Mouse (Mus musculus): ENCODE data around the gene Ablim2. TPM values are rescaled to one million over a fixed set of nuclear protein-coding genes. Genes with fewer than 3 reads are reported as not detected.
A peak's percentile ranks its signal among the peaks of the same experiment; 100 is the strongest.

Gene Ablim2
- polyA plus RNA-seq, 2 experiments = 1.8 to 3.8 TPM

GRCm38 (mm10) chr5:35817882-35818281 is 60.2 kb downstream of the Ablim2 start:
- WGBS = 87% methylated on average over 3 of the region's 3 CpGs
- TF ChIP-seq POLR2A (IDR thresholded peaks at IDR 0.05; ENCODE audit: borderline replicate concordance, extremely low read depth, insufficient read depth, insufficient read length) = no peak
- Histone ChIP-seq H3K4me3 (replicated peaks; ENCODE audit: low read length) (no peak overlapping the region), H3K9me3 (ENCODE audit: control insufficient read depth, low read length) (no peaks in the 10 kb centered on the region), H3K4me1 (ENCODE audit: control insufficient read depth, insufficient read depth, low read length) (0 out of 2 replicates have a peak, but pooled peaks cover 3% of the 10 kb centered on the region), H3K27me3 (ENCODE audit: control insufficient read depth, insufficient read depth, low read length) (no peaks in the 10 kb centered on the region), H3K4me2 (replicated peaks; ENCODE audit: low read depth, low read length, severe bottlenecking) (no peak overlapping the region), H3K9ac (ENCODE audit: low read depth, low read length, severe bottlenecking) (no peak overlapping the region), H3K27ac (replicated peaks; ENCODE audit: low read depth, low read length) (no peak overlapping the region), H3K36me3 (ENCODE audit: control insufficient read depth, insufficient read depth, low read length) (no peaks in the 10 kb centered on the region)
- ATAC-seq (ENCODE audit: low FRiP score, low read depth) (no peak), DNase-seq (ENCODE audit: low spot score) (no peak)

- H3K4me3 ChIP-seq (replicated peaks; ENCODE audit: low read length) = no peak overlapping the region
- DNase-seq (ENCODE audit: low spot score) (no peak), ATAC-seq (ENCODE audit: low FRiP score, low read depth) (no peak)
- H3K9me3 ChIP-seq (ENCODE audit: control insufficient read depth, low read length) = no peaks in the 10 kb centered on the region
- WGBS = 76% methylated on average over 5 of the region's 5 CpGs
- H3K9ac ChIP-seq (ENCODE audit: low read depth, low read length, severe bottlenecking) = no peak overlapping the region
- no peak overlapping the region for H3K4me2 ChIP-seq (replicated peaks; ENCODE audit: low read depth, low read length, severe bottlenecking)
- no peaks in the 10 kb centered on the region for H3K27me3 ChIP-seq (ENCODE audit: control insufficient read depth, insufficient read depth, low read length)
- no peaks in the 10 kb centered on the region for H3K4me1 ChIP-seq (ENCODE audit: control insufficient read depth, insufficient read depth, low read length)
- no peak for TF ChIP-seq POLR2A (IDR thresholded peaks at IDR 0.05; ENCODE audit: borderline replicate concordance, extremely low read depth, insufficient read depth, insufficient read length)
- no peaks in the 10 kb centered on the region for H3K36me3 ChIP-seq (ENCODE audit: control insufficient read depth, insufficient read depth, low read length)
- no peak overlapping the region for H3K27ac ChIP-seq (replicated peaks; ENCODE audit: low read depth, low read length)
Measured at GRCm38 (mm10) chr5:35822721-35823120, 65.0 kb downstream of the Ablim2 start.

- H3K27me3 ChIP-seq (ENCODE audit: control insufficient read depth, insufficient read depth, low read length) = no peaks in the 10 kb centered on the region
- DNase-seq (ENCODE audit: low spot score) = no peak
- 75% methylated on average over 5 of the region's 5 CpGs for WGBS
- no peak for ATAC-seq (ENCODE audit: low FRiP score, low read depth)
- H3K9me3 ChIP-seq (ENCODE audit: control insufficient read depth, low read length) = no peaks in the 10 kb centered on the region
- no peak for TF ChIP-seq POLR2A (IDR thresholded peaks at IDR 0.05; ENCODE audit: borderline replicate concordance, extremely low read depth, insufficient read depth, insufficient read length)
- no peak overlapping the region for H3K4me3 ChIP-seq (replicated peaks; ENCODE audit: low read length)
- H3K4me2 ChIP-seq (replicated peaks; ENCODE audit: low read depth, low read length, severe bottlenecking) = no peak overlapping the region
- no peaks in the 10 kb centered on the region for H3K4me1 ChIP-seq (ENCODE audit: control insufficient read depth, insufficient read depth, low read length)
- H3K9ac ChIP-seq (ENCODE audit: low read depth, low read length, severe bottlenecking) = no peak overlapping the region
- H3K27ac ChIP-seq (replicated peaks; ENCODE audit: low read depth, low read length) = no peak overlapping the region
- H3K36me3 ChIP-seq (ENCODE audit: control insufficient read depth, insufficient read depth, low read length) = no peaks in the 10 kb centered on the region
Measured at GRCm38 (mm10) chr5:35826465-35826864, 68.8 kb downstream of the Ablim2 start.

GRCm38 (mm10) chr5:35827075-35827474 is 69.4 kb downstream of the Ablim2 start:
- Histone ChIP-seq H3K36me3 (ENCODE audit: control insufficient read depth, insufficient read depth, low read length) (no peaks in the 10 kb centered on the region), H3K9me3 (ENCODE audit: control insufficient read depth, low read length) (no peaks in the 10 kb centered on the region), H3K27ac (replicated peaks; ENCODE audit: low read depth, low read length) (no peak overlapping the region), H3K4me3 (replicated peaks; ENCODE audit: low read length) (no peak overlapping the region), H3K27me3 (ENCODE audit: control insufficient read depth, insufficient read depth, low read length) (no peaks in the 10 kb centered on the region), H3K9ac (ENCODE audit: low read depth, low read length, severe bottlenecking) (no peak overlapping the region), H3K4me1 (ENCODE audit: control insufficient read depth, insufficient read depth, low read length) (no peaks in the 10 kb centered on the region), H3K4me2 (replicated peaks; ENCODE audit: low read depth, low read length, severe bottlenecking) (no peak overlapping the region)
- WGBS = 67% methylated on average over 14 of the region's 14 CpGs
- DNase-seq (ENCODE audit: low spot score) (no peak), ATAC-seq (ENCODE audit: low FRiP score, low read depth) (peak; percentile 83)
- TF ChIP-seq POLR2A (IDR thresholded peaks at IDR 0.05; ENCODE audit: borderline replicate concordance, extremely low read depth, insufficient read depth, insufficient read length) = no peak

GRCm38 (mm10) chr5:35827856-35828255 is 70.2 kb downstream of the Ablim2 start:
- Histone ChIP-seq H3K27ac (replicated peaks; ENCODE audit: low read depth, low read length) (no peak overlapping the region), H3K9me3 (ENCODE audit: control insufficient read depth, low read length) (no peaks in the 10 kb centered on the region), H3K4me1 (ENCODE audit: control insufficient read depth, insufficient read depth, low read length) (no peaks in the 10 kb centered on the region), H3K4me2 (replicated peaks; ENCODE audit: low read depth, low read length, severe bottlenecking) (no peak overlapping the region), H3K36me3 (ENCODE audit: control insufficient read depth, insufficient read depth, low read length) (no peaks in the 10 kb centered on the region), H3K9ac (ENCODE audit: low read depth, low read length, severe bottlenecking) (no peak overlapping the region), H3K4me3 (replicated peaks; ENCODE audit: low read length) (no peak overlapping the region), H3K27me3 (ENCODE audit: control insufficient read depth, insufficient read depth, low read length) (no peaks in the 10 kb centered on the region)
- ATAC-seq (ENCODE audit: low FRiP score, low read depth) (no peak), DNase-seq (ENCODE audit: low spot score) (no peak)
- no peak for TF ChIP-seq POLR2A (IDR thresholded peaks at IDR 0.05; ENCODE audit: borderline replicate concordance, extremely low read depth, insufficient read depth, insufficient read length)
- WGBS = 88% methylated on average over 5 of the region's 5 CpGs

- DNase-seq (ENCODE audit: low spot score) (no peak), ATAC-seq (ENCODE audit: low FRiP score, low read depth) (no peak)
- H3K9ac ChIP-seq (ENCODE audit: low read depth, low read length, severe bottlenecking) = no peak overlapping the region
- H3K36me3 ChIP-seq (ENCODE audit: control insufficient read depth, insufficient read depth, low read length) = no peaks in the 10 kb centered on the region
- no peaks in the 10 kb centered on the region for H3K27me3 ChIP-seq (ENCODE audit: control insufficient read depth, insufficient read depth, low read length)
- no peaks in the 10 kb centered on the region for H3K4me1 ChIP-seq (ENCODE audit: control insufficient read depth, insufficient read depth, low read length)
- WGBS = 84% methylated on average over 3 of the region's 3 CpGs
- no peak for TF ChIP-seq POLR2A (IDR thresholded peaks at IDR 0.05; ENCODE audit: borderline replicate concordance, extremely low read depth, insufficient read depth, insufficient read length)
- H3K4me3 ChIP-seq (replicated peaks; ENCODE audit: low read length) = no peak overlapping the region
- H3K27ac ChIP-seq (replicated peaks; ENCODE audit: low read depth, low read length) = no peak overlapping the region
- no peaks in the 10 kb centered on the region for H3K9me3 ChIP-seq (ENCODE audit: control insufficient read depth, low read length)
- H3K4me2 ChIP-seq (replicated peaks; ENCODE audit: low read depth, low read length, severe bottlenecking) = no peak overlapping the region
Measured at GRCm38 (mm10) chr5:35830101-35830500, 72.4 kb downstream of the Ablim2 start.
